Mouse (Mus musculus) embryonic facial prominence, embryonic 12.5 days (tissue): ENCODE data around the gene Ski. TPM values are rescaled to one million over a fixed set of nuclear protein-coding genes. Genes with fewer than 3 reads are reported as not detected.

Experiments
- ATAC-seq: fragments of 200-750 bp; cut with Nextera tagmentation; 2 replicates; pipeline ENCODE4 v1.8.0; 2017; ENCODE audit not compliant: insufficient number of reproducible peaks, insufficient read depth, low FRiP score, low TSS enrichment
- H3K27ac ChIP-seq: fragments of 300-500 bp; sonication (generic); 2 replicates; pipeline ENCODE4 v1.5.1; 2016; ENCODE audit warnings: mild to moderate bottlenecking
- H3K27me3 ChIP-seq: fragments of 300-500 bp; sonication (generic); 2 replicates; pipeline ENCODE4 v1.6.1; 2016; ENCODE audit warnings: mild to moderate bottlenecking, moderate library complexity
- H3K36me3 ChIP-seq: fragments of 300-500 bp; sonication (generic); 2 replicates; pipeline ENCODE4 v1.6.1; 2016; ENCODE audit warnings: mild to moderate bottlenecking
- H3K4me1 ChIP-seq: fragments of 300-500 bp; sonication (generic); 2 replicates; pipeline ENCODE4 v1.6.1; 2016
- H3K4me2 ChIP-seq: fragments of 300-500 bp; sonication (generic); replicated peaks from 2 replicates; pipeline ENCODE4 v1.6.1; 2016; ENCODE audit warnings: mild to moderate bottlenecking, moderate library complexity
- H3K4me3 ChIP-seq: fragments of 300-500 bp; sonication (generic); 2 replicates; pipeline ENCODE4 v1.5.1; 2016; ENCODE audit warnings: mild to moderate bottlenecking
- H3K9ac ChIP-seq: fragments of 300-500 bp; sonication (generic); 2 replicates; pipeline ENCODE4 v1.6.1; 2016; ENCODE audit warnings: mild to moderate bottlenecking, moderate library complexity
- H3K9me3 ChIP-seq: fragments of 300-500 bp; sonication (generic); 2 replicates; pipeline ENCODE4 v1.6.1; 2016; ENCODE audit warnings: mild to moderate bottlenecking, moderate library complexity
- WGBS: fragments of 180-500 bp; shearing (Covaris S2); methylation state at CpG from one replicate; pipeline ENCODE4 v1.1.7; 2016; 5-methylcytosine and 5-hydroxymethylcytosine counted together
- polyA plus RNA-seq: library from polyadenylated mRNA; unstranded; fragments of >200 nt; fragmentation: Nextera tagmentation; extraction: Ambion mirVana; gene quantifications from 2 replicates; pipeline ENCODE4 v1.2.1, GENCODE M21; 2016

The Ski gene
- polyA plus RNA-seq, 1 experiment from 2014 or later = 17.7 TPM

DNA sequence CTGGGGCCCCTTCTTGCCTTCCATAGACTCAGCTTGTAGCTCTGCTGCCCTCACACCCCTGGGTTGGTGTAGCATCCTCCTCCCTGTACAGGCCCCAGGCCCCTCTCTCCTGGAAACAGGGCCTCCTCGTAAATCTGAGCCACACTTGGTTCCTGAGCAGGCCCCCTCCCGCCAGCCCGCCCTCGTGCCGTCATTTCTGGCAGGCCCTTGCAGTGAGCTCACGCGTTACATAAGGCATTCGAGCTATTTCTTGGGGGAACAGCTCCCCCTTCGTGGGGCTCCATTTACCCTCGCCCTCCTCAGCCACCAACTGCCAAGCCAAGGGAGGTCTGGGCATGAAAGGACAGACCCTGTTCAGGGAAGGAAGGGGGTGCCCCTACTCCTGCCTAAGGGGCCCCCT is 11.5 kb upstream of the Ski start:
- Histone ChIP-seq H3K4me2 (no peak overlapping the region; the same call in 1 of the 2 replicates), H3K4me3 (no peak overlapping the region), H3K27me3 (no peaks in the 10 kb centered on the region), H3K36me3 (no peaks in the 10 kb centered on the region), H3K27ac (peak overlapping the region; percentile 98), H3K9me3 (no peaks in the 10 kb centered on the region), H3K9ac (no peak overlapping the region), H3K4me1 (peaks cover 31% of the 10 kb centered on the region)
- ATAC-seq = peak; percentile 83
- WGBS = 11% methylated on average over 10 of the region's 10 CpGs

DNA sequence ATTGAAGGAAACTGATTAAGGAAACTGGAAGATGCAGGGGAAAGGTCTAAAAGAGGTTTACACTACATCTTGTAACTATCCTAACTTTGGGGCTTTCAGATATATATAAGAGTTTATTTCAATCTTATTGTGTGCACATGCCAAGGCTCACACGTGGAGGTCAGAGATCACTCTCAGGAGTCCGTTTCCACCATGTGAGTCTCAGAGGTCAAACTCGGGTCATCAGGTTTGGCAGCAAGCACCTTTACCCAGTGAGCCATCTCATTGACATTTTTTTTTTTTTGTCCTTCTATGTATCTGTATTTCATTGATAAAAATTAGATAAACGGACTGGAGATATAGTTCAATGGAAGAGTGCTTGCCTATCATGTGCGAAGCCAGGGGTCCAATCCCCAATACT is 6.1 kb upstream of the Ski start:
- Histone ChIP-seq H3K9me3 (no peaks in the 10 kb centered on the region), H3K27me3 (no peaks in the 10 kb centered on the region), H3K4me3 (no peak overlapping the region), H3K36me3 (no peaks in the 10 kb centered on the region), H3K4me1 (peaks cover 8% of the 10 kb centered on the region), H3K27ac (no peak overlapping the region), H3K9ac (no peak overlapping the region), H3K4me2 (no peak overlapping the region)
- no peak for ATAC-seq
- 74% methylated on average over 5 of the region's 5 CpGs for WGBS

DNA sequence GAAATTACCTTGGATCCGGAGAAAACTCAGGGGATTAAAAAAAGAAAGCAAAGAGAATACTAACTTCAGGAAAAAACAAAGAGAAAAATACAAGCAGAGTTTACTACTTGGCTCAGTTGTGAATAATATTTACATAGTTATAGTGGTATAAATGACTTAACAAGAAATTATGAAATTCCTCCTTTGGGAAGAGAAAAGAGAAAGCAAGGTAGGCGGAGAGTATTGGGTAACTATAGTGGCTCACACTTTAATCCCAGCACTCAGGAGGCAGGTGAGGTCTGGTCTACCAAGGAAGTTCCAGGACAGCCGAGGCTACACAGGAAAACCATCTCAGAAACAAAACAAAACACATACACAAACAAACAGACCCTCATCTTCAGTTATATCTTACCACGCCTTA is 5.6 kb upstream of the Ski start:
- Histone ChIP-seq H3K4me2 (no peak overlapping the region), H3K27ac (no peak overlapping the region), H3K4me1 (0 out of 2 replicates have a peak, but pooled peaks cover 4% of the 10 kb centered on the region), H3K27me3 (no peaks in the 10 kb centered on the region), H3K36me3 (no peaks in the 10 kb centered on the region), H3K4me3 (no peak overlapping the region), H3K9me3 (no peaks in the 10 kb centered on the region), H3K9ac (no peak overlapping the region)
- WGBS = 80% methylated on average over 4 of the region's 4 CpGs
- ATAC-seq = no peak

DNA sequence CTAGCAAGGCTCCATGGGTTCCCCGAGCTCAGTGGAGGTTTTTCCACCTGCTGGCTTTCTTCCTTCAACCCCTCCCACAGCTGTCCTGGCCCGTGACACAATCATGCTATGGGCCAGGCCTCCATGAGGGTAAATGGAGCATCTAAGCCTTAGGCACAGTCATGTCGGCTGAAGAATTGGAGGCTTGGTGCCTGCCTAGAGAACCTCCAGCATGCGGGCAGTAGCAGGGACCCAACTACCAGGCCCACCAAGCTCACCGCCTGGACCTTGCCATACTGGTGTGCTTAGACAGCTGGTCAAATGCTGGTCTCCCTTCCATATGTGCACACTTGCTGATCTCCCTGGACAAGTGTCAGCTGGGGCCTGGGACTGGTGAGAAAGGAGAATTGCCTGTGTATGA is 3.5 kb upstream of the Ski start:
- no peak overlapping the region for H3K4me3 ChIP-seq
- H3K9me3 ChIP-seq = no peaks in the 10 kb centered on the region
- no peak for ATAC-seq
- H3K4me2 ChIP-seq = no peak overlapping the region
- 82% methylated on average over 5 of the region's 5 CpGs for WGBS
- H3K36me3 ChIP-seq = no peaks in the 10 kb centered on the region
- H3K9ac ChIP-seq = no peak overlapping the region
- H3K4me1 ChIP-seq = peaks cover 4% of the 10 kb centered on the region; the same call in 1 of the 2 replicates
- H3K27me3 ChIP-seq = no peaks in the 10 kb centered on the region
- no peak overlapping the region for H3K27ac ChIP-seq

DNA sequence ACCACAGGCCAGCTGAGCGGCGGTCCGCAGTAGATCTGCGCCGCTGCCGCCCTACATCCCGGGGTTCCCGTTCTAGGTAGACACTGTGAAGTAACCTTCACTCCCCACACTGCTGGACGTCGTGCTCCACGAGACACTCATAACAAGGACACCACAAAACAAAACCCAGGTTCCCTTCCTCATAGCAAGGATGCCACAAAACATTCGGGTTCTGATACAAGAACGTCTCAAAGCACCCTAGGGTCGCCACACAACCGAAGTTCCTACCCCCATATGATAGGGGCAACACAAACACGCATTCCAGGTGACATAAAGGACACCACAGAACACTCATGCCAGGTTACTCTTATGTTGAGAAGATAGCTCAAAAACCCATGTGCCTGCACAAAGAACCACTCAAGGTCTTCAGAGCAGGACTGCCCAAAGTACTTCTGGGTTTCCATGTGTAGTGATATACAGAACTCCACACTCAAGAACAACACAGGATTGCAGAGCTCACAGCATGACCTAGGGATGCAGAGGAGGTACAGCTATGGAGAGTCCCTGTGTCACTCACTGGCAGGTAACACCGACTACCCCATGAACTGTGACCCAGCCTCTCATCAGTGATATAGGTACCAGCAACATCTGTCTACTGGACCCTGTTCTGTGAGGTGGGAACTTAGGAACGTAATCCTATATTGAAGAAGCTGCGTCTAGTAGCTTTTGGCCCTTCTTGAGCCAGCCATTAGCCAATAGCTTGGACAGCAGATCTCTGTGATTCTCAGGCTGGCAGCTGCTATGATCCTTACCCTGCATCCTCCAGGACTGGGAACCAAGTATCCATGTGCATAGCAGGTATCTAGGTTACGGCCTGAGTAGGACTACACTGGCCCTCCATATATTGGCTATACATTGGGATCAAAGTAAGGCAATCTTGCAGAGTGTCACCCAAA is 1.5 kb upstream of the Ski start:
- H3K27ac ChIP-seq = peak overlapping the region; percentile 96
- H3K9me3 ChIP-seq = no peaks in the 10 kb centered on the region
- no peaks in the 10 kb centered on the region for H3K27me3 ChIP-seq
- peak overlapping the region; percentile 72 for H3K4me2 ChIP-seq
- WGBS = 33% methylated on average over 20 of the region's 20 CpGs
- no peaks in the 10 kb centered on the region for H3K36me3 ChIP-seq
- peak overlapping the region; percentile 74 for H3K9ac ChIP-seq
- peak overlapping the region; percentile 37 for H3K4me3 ChIP-seq
- H3K4me1 ChIP-seq = peaks cover 19% of the 10 kb centered on the region
- no peak for ATAC-seq

DNA sequence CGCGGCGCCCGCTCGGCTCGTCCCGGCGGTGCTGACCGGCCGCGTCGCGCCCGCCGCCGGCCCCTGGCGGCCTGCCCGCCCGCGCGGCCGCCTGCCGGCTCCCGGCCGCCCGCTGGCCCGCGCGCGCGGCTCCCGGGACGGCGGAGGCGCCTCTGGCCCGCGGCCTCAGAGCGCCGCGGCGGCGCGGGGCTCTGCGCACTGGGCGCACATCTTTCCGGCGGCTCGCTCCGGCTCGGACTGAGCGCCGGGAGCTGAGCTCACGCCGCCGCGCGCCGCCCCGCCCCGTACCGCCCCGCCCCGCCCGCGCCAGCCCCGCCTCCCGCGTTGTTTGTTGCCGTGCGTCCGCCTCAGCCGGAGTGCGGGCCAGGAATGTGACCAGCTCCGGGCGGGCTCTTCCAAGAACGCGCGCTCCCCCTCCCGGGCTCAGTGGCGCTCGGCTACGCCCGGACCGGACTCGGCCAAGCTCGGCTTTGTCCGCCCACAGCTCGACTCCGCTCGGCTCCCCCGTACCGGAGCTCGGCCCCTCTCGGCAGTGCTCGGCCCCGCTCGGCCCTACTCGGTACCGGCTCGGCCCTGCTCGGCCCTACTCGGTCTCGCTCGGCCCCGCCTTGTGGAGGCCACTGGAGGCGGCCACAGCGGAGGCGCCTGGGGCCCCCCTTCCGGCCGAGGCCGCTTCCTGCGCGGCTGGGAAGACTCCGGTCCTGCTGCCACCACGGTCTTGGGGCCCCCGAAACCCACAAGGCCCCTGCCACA is 625 bp upstream of the Ski start:
- Histone ChIP-seq H3K27me3 (no peaks in the 10 kb centered on the region), H3K9ac (peak overlapping the region; percentile 74), H3K4me3 (peak overlapping the region; percentile 37), H3K36me3 (no peaks in the 10 kb centered on the region), H3K4me1 (peaks cover 27% of the 10 kb centered on the region), H3K27ac (peak overlapping the region; percentile 96), H3K9me3 (no peaks in the 10 kb centered on the region), H3K4me2 (peak overlapping the region; percentile 72)
- under 1% methylated on average over 89 of the region's 116 CpGs for WGBS
- peak; percentile 99 for ATAC-seq

DNA sequence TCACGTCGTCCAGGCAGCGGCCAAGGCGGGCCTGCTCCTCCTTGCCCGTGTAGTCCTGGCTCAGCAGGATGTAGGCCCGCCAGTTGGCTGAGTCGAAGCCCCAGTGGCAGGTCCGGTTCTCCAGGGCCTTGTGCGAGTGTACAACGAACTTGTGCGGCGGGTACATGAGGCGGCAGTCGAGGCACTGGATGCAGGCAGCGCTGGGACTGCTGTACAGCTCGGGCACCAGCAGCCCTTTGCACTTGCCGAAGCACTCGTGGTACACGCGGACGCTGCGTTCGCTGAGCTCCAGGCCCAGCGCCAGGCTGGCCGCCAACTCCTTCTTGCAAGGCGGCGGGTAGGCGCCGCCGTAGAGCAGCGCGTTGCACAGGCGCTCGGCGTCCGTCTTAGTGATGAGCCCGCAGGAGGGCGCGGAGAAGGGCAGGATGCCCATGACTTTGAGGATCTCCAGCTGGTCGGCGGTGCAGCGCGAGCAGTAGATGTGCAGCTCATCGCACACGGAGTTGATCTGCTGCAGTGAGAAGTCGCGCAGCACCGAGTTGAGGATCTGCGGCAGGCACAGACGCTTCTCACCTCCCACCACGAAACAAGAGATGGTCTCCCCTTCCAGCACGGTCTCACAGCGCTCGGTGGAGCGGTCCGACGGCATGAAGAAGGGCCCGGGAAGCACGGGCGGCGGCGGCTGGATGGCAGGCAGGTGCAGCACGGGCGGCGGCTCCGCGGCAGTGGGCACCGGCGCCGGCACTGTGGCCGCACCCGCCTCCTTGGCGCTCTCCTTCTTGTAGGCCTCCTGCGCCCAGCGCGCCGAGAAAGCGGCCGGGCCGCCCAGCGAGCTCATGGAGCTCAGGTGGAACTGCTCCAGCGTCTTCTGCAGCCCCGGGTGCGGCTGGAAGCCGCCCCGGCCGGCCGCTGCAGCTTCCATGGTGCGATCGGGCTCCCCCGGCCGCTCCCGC is 517 bp downstream of the Ski start:
- Histone ChIP-seq H3K4me2 (peak overlapping the region; percentile 92), H3K36me3 (no peaks in the 10 kb centered on the region), H3K27me3 (no peaks in the 10 kb centered on the region), H3K27ac (peak overlapping the region; percentile 83), H3K4me1 (peaks cover 39% of the 10 kb centered on the region), H3K9ac (peak overlapping the region; percentile 99), H3K4me3 (peak overlapping the region; percentile 66), H3K9me3 (no peaks in the 10 kb centered on the region)
- no peak for ATAC-seq
- WGBS = under 1% methylated on average over 93 of the region's 93 CpGs

DNA sequence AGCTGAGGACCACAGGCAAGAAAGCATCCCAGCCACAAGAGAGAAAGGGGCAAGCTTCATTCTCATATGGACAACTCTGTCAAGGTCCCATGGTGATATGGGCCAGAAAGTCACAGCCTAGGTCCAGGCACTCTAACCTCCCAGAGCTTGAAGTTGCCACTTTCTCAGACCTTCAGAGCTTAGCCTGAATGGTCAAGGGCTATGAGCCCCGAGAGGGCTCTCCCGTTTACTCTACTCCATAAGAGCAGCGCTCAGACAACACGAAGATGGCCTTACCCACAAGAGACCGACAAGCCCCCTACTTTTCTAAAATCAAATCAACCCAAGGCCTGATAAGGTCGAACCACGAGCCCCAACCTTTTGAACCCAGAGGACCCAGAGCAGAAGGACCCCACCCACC is 1.3 kb downstream of the Ski start:
- H3K36me3 ChIP-seq = no peaks in the 10 kb centered on the region
- WGBS = 2% methylated on average over 7 of the region's 7 CpGs
- peak overlapping the region; percentile 66 for H3K4me3 ChIP-seq
- peak overlapping the region; percentile 92 for H3K4me2 ChIP-seq
- no peak overlapping the region for H3K27ac ChIP-seq
- ATAC-seq = no peak
- H3K9ac ChIP-seq = peak overlapping the region; percentile 99
- H3K27me3 ChIP-seq = no peaks in the 10 kb centered on the region
- H3K4me1 ChIP-seq = peaks cover 46% of the 10 kb centered on the region
- no peaks in the 10 kb centered on the region for H3K9me3 ChIP-seq

DNA sequence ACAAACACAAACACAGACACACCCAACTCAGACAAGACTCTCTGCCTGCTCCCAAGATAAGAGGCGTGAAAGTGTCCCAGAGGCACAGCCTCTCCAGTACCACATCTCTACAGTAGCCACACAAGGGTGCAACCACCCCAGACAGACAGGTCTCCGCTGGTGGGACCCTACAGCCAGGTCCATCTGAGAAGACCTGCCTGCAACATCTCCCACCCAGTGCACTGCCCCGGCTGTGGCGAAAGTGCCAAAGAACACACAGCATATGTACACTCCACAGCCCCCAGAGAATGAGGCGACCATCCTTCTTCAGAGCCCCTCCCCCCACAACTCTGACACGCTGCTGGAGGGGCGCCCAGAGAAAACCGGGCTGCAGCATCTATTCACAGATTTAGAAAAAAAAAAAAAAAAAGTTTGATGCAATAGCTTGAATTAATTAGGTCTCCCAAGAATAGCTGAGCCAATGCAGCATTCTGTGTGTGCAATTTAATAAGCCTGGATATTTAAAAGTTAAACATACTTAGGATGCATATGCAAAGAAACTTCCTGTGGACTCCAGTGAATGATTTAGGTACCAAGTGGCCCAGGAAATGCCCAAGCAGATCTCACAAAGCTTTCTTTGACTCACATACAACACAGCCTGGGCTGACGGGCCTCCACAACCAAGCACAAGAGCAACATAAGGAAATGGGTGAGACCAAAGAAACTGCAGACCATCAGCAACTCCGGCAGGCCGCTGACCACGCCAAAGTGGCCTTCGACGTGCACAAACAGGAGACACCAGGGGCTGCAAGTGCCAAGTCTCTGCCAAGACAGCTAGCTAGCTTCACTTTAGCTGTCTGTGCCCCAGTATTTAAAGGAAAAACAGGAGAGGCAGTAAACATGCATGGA is 1.9 kb downstream of the Ski start:
- H3K36me3 ChIP-seq = no peaks in the 10 kb centered on the region
- peak overlapping the region; percentile 99 for H3K9ac ChIP-seq
- WGBS = 14% methylated on average over 14 of the region's 14 CpGs
- peak overlapping the region; percentile 92 for H3K4me2 ChIP-seq
- no peaks in the 10 kb centered on the region for H3K27me3 ChIP-seq
- peak overlapping the region; percentile 66 for H3K4me3 ChIP-seq
- H3K9me3 ChIP-seq = no peaks in the 10 kb centered on the region
- H3K27ac ChIP-seq = no peak overlapping the region
- peaks cover 53% of the 10 kb centered on the region for H3K4me1 ChIP-seq
- no peak for ATAC-seq

DNA sequence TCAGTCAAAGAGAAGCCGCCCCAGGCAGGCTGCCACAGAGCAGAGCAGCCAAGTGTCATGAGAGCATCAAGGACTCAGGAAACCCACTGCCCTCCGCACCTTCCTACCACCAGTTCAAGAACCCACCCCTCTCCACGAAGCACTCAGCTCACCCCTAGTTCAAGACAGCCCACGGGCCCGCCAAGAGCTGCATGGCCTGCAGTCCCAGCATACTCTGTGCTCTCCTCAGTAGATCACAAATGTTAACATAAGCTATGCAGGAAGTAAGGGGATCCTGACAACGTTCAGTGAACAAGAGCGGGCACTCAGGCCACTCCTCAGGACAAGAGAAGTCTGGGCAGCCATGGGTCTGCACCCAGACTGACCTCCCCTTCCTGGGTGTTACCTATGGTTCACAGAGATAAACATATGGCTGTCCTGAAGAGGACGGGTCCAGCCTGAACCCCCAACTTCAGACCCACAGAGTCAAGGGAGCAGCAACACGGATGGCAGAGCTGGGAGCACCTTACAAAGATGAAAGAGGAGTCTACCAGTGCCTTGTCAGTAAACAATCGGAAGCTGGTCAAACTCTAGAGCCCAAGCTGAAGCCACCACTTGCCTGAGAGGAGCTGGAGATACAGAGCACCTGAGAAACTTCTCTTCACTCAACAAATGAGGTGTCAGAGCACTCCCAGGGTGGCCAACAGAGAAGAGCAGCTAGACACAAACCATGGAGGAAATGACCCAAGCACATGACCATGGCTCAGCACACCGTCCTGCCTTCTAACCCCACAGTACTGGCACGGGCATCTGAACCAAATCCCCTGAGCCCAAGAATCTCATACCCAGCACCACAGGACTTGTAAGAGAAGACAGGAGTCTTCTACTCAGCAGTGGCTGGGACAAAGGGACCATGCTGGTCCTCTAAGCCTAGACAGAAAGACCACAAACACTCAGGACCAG is 2.9 kb downstream of the Ski start:
- Histone ChIP-seq H3K27ac (0 out of 2 replicates have a peak overlapping the region, but pooled peaks have one; percentile 0), H3K27me3 (no peaks in the 10 kb centered on the region), H3K9ac (peak overlapping the region; percentile 99), H3K36me3 (no peaks in the 10 kb centered on the region), H3K4me1 (peaks cover 62% of the 10 kb centered on the region), H3K9me3 (no peaks in the 10 kb centered on the region), H3K4me2 (peak overlapping the region; percentile 92), H3K4me3 (peak overlapping the region; percentile 66)
- 69% methylated on average over 12 of the region's 12 CpGs for WGBS
- ATAC-seq = no peak
